Mouse (Mus musculus) forebrain, embryonic 16.5 days (tissue): ENCODE results near the gene Olfr66. TPM values are rescaled to one million over a fixed set of nuclear protein-coding genes. Genes with fewer than 3 reads are reported as not detected.

Source experiments
- ATAC-seq: fragments of 200-750 bp; cut with Nextera tagmentation; 2 replicates; pipeline ENCODE4 v1.8.0; 2017; ENCODE audit warnings: mild to moderate bottlenecking, moderate library complexity
- H3K27ac ChIP-seq: fragments of 300-500 bp; sonication (generic); 2 replicates; pipeline ENCODE4 v1.5.1; 2014; ENCODE audit warnings: low read length, control low read depth
- H3K27me3 ChIP-seq: fragments of 300-500 bp; sonication (generic); replicated peaks from 2 replicates; pipeline ENCODE4 v1.6.1; 2014; ENCODE audit warnings: low read length; ENCODE audit not compliant: control insufficient read depth, insufficient read depth
- H3K36me3 ChIP-seq: fragments of 300-500 bp; sonication (generic); 2 replicates; pipeline ENCODE4 v1.6.1; 2014; ENCODE audit not compliant: control insufficient read depth, insufficient read depth
- H3K4me1 ChIP-seq: fragments of 300-500 bp; sonication (generic); replicated peaks from 2 replicates; pipeline ENCODE4 v1.6.1; 2014; ENCODE audit warnings: low read length; ENCODE audit not compliant: control insufficient read depth, insufficient read depth
- H3K4me2 ChIP-seq: fragments of 300-500 bp; sonication (generic); 2 replicates; pipeline ENCODE4 v1.6.1; 2014; ENCODE audit warnings: mild to moderate bottlenecking, low read length, control low read depth
- H3K4me3 ChIP-seq: fragments of 300-500 bp; sonication (generic); replicated peaks from 2 replicates; pipeline ENCODE4 v1.5.1; 2014; ENCODE audit warnings: mild to moderate bottlenecking, low read length, control low read depth
- H3K9ac ChIP-seq: fragments of 300-500 bp; sonication (generic); replicated peaks from 2 replicates; pipeline ENCODE4 v1.6.1; 2014; ENCODE audit warnings: low read depth, low read length, control low read depth
- H3K9me3 ChIP-seq: fragments of 300-500 bp; sonication (generic); 2 replicates; pipeline ENCODE4 v1.6.1; 2016; ENCODE audit warnings: low read length; ENCODE audit not compliant: control insufficient read depth
- WGBS: fragments of 180-500 bp; shearing (Covaris S2); extraction: QIAGEN DNeasy Blood & Tissue Kit; methylation state at CpG from one replicate; pipeline ENCODE4 v1.1.7; 2014; 5-methylcytosine and 5-hydroxymethylcytosine counted together
- polyA plus RNA-seq: library from polyadenylated mRNA; unstranded; fragments of >200 nt; fragmentation: Nextera tagmentation; extraction: Ambion mirVana; gene quantifications from 2 replicates; pipeline ENCODE4 v1.2.1, GENCODE M21; 2015

Olfr66 gene
- polyA plus RNA-seq, 1 experiment from 2014 or later, result not detected

DNA sequence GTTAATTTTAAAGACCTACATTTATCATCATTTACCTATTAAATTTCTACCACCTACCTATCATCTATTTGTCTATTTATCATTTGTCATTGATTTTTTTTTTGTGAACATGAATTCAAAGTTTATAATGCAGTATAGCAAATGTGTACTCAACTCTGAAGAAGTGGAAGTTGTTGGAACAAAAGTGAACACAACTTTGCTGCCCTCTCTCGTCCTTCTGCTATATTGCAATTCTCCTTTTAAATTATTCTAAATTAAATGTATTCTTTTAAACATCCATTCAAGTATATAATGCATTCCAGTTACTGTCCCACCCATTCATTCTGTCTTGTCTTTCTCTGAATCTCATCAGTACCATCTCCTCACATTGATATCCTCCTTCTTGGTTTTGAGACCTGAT, 13.0 kb downstream of the Olfr66 start:
- WGBS, result 19% methylated on average over 1 of the region's 1 CpGs
- Histone ChIP-seq H3K4me3 (no peak overlapping the region), H3K9ac (no peak overlapping the region), H3K27me3 (no peaks in the 10 kb centered on the region), H3K36me3 (no peaks in the 10 kb centered on the region), H3K9me3 (no peaks in the 10 kb centered on the region), H3K4me1 (no peaks in the 10 kb centered on the region), H3K27ac (no peak overlapping the region), H3K4me2 (no peak overlapping the region)
- no peak for ATAC-seq

DNA sequence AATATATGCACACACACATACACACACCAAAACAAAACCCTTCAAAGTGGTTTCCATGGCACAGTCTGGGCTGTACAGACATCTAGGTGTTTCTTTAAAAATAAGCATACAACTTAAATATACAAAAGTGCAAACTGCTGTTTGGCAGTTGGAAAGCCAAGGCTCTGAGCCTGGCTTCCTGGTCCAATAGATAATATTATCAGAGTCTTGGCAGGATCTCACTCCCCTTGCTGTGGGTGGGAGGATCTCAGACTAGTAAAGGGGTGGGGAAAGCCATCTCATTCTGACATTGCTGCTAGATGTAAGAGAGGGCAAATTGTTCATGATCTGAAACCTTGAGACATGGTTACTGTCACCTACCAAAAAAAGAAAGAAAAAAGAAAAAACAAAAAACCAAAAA, 15.4 kb downstream of the Olfr66 start:
- H3K9ac ChIP-seq, result no peak overlapping the region
- no peaks in the 10 kb centered on the region for H3K36me3 ChIP-seq
- H3K4me3 ChIP-seq, result no peak overlapping the region
- H3K9me3 ChIP-seq, result no peaks in the 10 kb centered on the region
- H3K27me3 ChIP-seq, result no peaks in the 10 kb centered on the region
- no peak overlapping the region for H3K4me2 ChIP-seq
- no peak overlapping the region for H3K27ac ChIP-seq
- H3K4me1 ChIP-seq, result no peaks in the 10 kb centered on the region
- ATAC-seq, result no peak

DNA sequence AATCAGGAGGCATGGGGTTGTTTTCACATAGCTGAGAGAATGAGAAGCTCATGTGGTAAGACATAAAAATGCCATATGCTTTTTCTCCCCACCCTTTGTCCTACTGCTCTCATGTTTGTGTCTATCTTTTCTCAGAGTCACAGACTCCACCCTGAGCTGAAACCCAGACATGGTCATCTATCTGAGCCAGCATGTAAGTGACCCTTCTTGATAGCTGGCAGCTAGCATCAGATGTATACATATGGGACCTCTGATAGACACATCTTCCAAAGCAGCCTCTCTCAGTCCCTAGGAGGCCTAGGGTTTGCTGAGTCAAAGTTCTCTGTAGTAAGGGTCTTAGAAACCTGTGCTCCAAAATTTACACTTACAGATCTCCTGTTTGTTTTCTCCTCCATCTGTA, 20.3 kb downstream of the Olfr66 start:
- H3K27ac ChIP-seq, result no peak overlapping the region
- no peak for ATAC-seq
- H3K36me3 ChIP-seq, result no peaks in the 10 kb centered on the region
- no peaks in the 10 kb centered on the region for H3K9me3 ChIP-seq
- H3K9ac ChIP-seq, result no peak overlapping the region
- H3K27me3 ChIP-seq, result no peaks in the 10 kb centered on the region
- no peak overlapping the region for H3K4me2 ChIP-seq
- H3K4me1 ChIP-seq, result no peaks in the 10 kb centered on the region
- H3K4me3 ChIP-seq, result no peak overlapping the region

DNA sequence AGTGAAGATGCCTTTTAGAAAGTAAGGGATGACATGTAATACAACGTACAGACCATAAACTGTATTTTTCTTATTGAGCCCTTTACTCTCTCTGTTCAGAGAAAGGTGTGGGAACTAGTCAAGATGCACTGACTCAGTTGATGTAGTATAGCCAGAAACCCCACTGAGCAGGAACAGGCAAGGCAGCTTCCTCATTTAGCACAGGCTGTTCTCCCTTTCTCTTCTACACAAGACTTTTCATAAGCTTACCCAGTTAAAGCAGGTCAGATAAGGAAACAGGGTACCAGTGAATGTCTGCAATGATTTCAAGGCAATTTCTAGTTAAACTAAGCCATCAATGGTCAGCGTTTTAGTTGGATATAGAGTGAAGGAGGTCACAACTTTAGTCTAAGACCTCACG, 24.5 kb downstream of the Olfr66 start:
- no peaks in the 10 kb centered on the region for H3K4me1 ChIP-seq
- ATAC-seq, result no peak
- no peaks in the 10 kb centered on the region for H3K27me3 ChIP-seq
- no peak overlapping the region for H3K9ac ChIP-seq
- H3K4me2 ChIP-seq, result no peak overlapping the region
- H3K9me3 ChIP-seq, result no peaks in the 10 kb centered on the region
- H3K27ac ChIP-seq, result no peak overlapping the region
- H3K36me3 ChIP-seq, result no peaks in the 10 kb centered on the region
- WGBS, result 78% methylated on average over 3 of the region's 3 CpGs
- no peak overlapping the region for H3K4me3 ChIP-seq

DNA sequence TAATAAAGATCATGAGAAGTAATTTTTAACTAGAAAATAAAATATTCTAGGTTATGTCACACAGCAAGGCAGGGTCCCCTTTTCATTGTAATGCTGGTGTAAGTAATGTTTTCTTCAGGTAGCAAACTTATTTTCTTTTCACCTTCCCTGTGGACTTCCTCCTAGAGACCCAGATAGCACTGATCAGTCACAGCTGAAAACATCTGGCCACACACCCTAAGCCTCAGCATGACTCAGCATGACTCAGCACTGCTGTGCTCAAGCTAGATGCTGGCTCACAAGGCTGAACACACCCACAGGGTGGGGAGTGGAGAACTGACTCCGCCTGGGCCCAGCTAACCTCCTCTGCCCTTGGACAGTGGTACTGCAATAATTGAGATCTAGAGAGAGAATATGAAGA, 25.2 kb downstream of the Olfr66 start:
- H3K9me3 ChIP-seq, result no peaks in the 10 kb centered on the region
- no peak for ATAC-seq
- 64% methylated on average over 1 of the region's 1 CpGs for WGBS

DNA sequence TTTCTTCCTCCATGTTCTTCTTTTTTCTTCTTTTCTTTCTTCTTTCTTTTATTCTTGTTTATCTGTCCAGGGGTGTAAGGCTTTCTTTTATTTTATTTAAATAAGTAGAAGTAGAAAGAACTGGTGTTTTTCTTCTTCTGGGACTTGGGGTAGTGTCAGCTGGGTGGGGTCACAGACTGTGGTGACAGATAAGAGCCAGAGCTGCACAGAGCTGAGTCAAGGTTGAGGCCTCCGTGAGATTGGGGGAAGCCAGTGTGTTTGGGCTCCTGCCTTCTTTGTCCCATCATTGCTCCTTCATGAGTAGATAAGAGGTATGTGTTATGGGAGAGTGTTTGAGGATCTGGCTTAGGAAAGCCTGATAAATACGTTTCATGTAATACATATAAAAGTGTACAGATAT, 27.0 kb downstream of the Olfr66 start:
- 79% methylated on average over 2 of the region's 2 CpGs for WGBS
- Histone ChIP-seq H3K4me3 (no peak overlapping the region), H3K4me2 (no peak overlapping the region), H3K27ac (no peak overlapping the region), H3K4me1 (no peaks in the 10 kb centered on the region), H3K9me3 (no peaks in the 10 kb centered on the region), H3K27me3 (no peaks in the 10 kb centered on the region), H3K36me3 (no peaks in the 10 kb centered on the region), H3K9ac (no peak overlapping the region)
- no peak for ATAC-seq

More for the DNA sequence above, 25.2 kb downstream of the Olfr66 start:
- H3K9ac ChIP-seq, result no peak overlapping the region
- no peak overlapping the region for H3K4me2 ChIP-seq
- no peaks in the 10 kb centered on the region for H3K36me3 ChIP-seq
- H3K27ac ChIP-seq, result no peak overlapping the region
- no peaks in the 10 kb centered on the region for H3K4me1 ChIP-seq
- no peak overlapping the region for H3K4me3 ChIP-seq
- H3K27me3 ChIP-seq, result no peaks in the 10 kb centered on the region

DNA sequence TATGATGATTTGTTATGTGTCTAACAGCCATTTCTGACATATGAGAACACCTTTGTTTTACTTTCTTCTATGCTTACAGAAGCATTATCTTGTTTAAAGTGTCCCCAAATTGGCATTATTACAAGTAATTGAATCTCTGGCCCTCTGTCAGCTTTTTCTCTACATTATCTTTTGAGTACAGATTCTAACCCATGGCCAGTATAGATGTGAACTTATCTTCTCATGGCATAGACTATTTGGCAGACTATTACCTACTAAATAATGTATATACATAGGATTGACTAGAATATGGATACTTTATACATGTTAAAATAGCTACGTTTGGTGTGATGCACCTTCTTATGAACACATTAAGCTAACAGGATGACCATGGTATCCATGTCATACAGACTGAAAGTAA, 31.4 kb downstream of the Olfr66 start:
- H3K4me2 ChIP-seq, result no peak overlapping the region
- no peaks in the 10 kb centered on the region for H3K4me1 ChIP-seq
- H3K27ac ChIP-seq, result no peak overlapping the region
- no peak overlapping the region for H3K4me3 ChIP-seq
- no peaks in the 10 kb centered on the region for H3K27me3 ChIP-seq
- no peaks in the 10 kb centered on the region for H3K9me3 ChIP-seq
- no peaks in the 10 kb centered on the region for H3K36me3 ChIP-seq
- WGBS, result 72% methylated on average over 1 of the region's 1 CpGs
- H3K9ac ChIP-seq, result no peak overlapping the region
- ATAC-seq, result no peak

DNA sequence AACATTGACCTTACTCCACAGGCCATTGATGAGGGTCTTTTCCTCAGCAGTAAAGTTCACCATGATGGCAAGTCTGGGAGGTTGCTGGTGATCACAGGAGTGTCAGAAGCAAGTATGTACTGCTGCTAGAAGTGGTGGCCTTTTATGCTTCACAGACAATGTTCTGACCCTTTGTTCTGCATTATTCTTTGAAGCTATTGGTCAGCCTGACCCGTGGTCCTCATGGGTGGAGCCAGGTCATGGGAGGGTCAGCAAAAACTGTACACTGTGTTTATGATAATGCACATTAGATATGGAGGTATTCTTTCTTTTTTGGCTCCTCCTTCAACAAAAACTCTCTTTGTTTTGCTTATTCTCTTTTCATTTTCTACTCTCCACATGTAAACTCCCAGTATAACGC, 33.0 kb downstream of the Olfr66 start, which contains the start of gene Hbb-y:
Gene Hbb-y (minus strand): TSS at position 127 of the 400 bp plus-strand sequence.
- no peak within 1 kb of the TSS for H3K4me3 ChIP-seq
- no peak for ATAC-seq
- 78% methylated on average over 2 of the region's 2 CpGs for WGBS
- H3K4me2 ChIP-seq, result no peak within 1 kb of the TSS
- H3K4me1 ChIP-seq, result no peaks in the 10 kb centered on the region
- H3K9ac ChIP-seq, result no peak within 1 kb of the TSS
- no peak within 1 kb of the TSS for H3K27ac ChIP-seq
- H3K36me3 ChIP-seq, result no peaks in the 10 kb centered on the region
- H3K27me3 ChIP-seq, result no peaks in the 10 kb centered on the region
- no peaks in the 10 kb centered on the region for H3K9me3 ChIP-seq

DNA sequence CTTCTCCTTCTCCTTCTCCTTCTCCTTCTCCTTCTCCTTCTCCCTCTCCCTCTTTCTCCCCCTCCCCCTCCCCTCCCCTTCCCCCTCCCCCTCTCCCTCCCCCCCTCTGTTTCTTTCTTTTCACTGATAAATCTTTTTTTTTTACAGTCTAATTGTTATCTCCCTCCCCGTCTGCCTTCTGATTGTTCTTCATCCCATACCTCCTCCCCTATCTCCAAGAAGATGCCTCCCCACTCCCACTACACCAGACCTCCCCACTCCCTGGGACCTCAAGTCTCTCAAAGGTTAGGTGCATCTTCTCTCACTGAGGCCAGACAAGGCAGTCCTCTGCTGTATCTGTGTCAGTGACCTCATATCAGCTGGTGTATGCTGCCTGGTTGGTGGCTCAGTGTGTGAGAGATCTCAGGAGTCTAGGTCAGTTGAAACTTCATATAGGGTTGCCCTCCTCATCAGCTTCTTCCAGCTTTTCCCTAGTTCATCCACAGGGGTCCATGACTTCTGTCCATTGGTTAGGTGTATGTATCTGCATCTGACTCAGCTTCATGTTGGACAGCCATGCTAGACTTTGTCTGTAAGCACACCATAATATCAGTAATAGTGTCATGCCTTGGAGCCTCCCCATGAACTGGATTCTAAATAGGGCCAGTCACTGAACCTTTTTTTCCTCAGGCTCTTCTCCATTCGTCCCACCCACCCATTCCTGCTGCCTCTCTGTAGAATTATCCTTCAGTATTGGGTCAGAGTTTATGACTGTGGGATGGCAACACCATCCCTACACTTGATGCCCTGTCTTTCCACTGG, 41.3 kb downstream of the Olfr66 start:
- no peak for ATAC-seq
- Histone ChIP-seq H3K27me3 (no peaks in the 10 kb centered on the region), H3K4me1 (no peaks in the 10 kb centered on the region), H3K4me2 (no peak overlapping the region), H3K9ac (no peak overlapping the region), H3K27ac (no peak overlapping the region), H3K9me3 (no peaks in the 10 kb centered on the region), H3K36me3 (no peaks in the 10 kb centered on the region), H3K4me3 (no peak overlapping the region)
- 34% methylated on average over 1 of the region's 2 CpGs for WGBS

DNA sequence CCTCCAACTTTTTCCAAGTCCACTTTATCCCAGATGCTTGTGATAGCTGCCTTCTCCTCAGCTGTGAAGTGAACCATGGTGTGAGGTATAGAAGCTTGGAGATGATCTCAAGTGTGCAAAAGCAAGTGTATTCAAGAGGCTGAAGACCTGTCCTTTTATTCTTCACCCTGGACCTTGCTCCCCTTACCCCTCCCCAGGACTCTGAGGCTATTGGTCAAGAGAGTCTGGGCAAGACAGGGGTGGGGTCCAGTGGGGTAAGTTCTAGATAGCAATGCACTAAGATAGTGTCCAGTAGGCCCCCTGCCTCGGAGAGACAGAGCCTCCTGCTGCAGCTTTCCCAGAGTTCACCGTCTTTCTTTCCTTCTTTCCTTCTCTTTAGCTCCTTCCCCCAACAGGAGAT, 43.0 kb downstream of the Olfr66 start, which contains the start of gene Hbb-bh1:
Gene Hbb-bh1 (minus strand): TSS at position 131 of the 400 bp plus-strand sequence.
- ATAC-seq, result no peak
- Histone ChIP-seq H3K9me3 (no peaks in the 10 kb centered on the region), H3K4me2 (no peak within 1 kb of the TSS), H3K4me1 (no peaks in the 10 kb centered on the region), H3K27ac (no peak within 1 kb of the TSS), H3K27me3 (no peaks in the 10 kb centered on the region), H3K36me3 (no peaks in the 10 kb centered on the region), H3K9ac (no peak within 1 kb of the TSS), H3K4me3 (no peak within 1 kb of the TSS)
- 83% methylated on average over 2 of the region's 2 CpGs for WGBS
